Mouse (Mus musculus) kidney, adult 2 months (tissue): ENCODE measurements around the gene Cabp4. TPM values are rescaled to one million over a fixed set of nuclear protein-coding genes. Genes with fewer than 3 reads are reported as not detected.

Experiments used
- DNase-seq: peaks from one replicate; pipeline ENCODE4 v3.0.0; 2021
- H3K27ac ChIP-seq: fragments of 200-500 bp; 2 replicates; pipeline ENCODE4 v1.5.1; 2012; ENCODE audit warnings: low read depth, low read length, control low read depth, inconsistent platforms; ENCODE audit not compliant: insufficient read depth
- H3K27me3 ChIP-seq: fragments of 200-500 bp; replicated peaks from 2 replicates; pipeline ENCODE4 v1.6.1; 2012; ENCODE audit warnings: mild to moderate bottlenecking, moderate library complexity, low read length, inconsistent platforms; ENCODE audit not compliant: control insufficient read depth, insufficient read depth
- H3K36me3 ChIP-seq: fragments of 200-500 bp; 2 replicates; pipeline ENCODE4 v1.6.1; 2012; ENCODE audit warnings: mild to moderate bottlenecking, moderate library complexity, low read length, inconsistent platforms; ENCODE audit not compliant: control insufficient read depth, insufficient read depth
- H3K4me1 ChIP-seq: fragments of 200-500 bp; 2 replicates; pipeline ENCODE4 v1.6.1; 2011; ENCODE audit warnings: low read length; ENCODE audit not compliant: control insufficient read depth, insufficient read depth
- H3K4me3 ChIP-seq: fragments of 200-500 bp; 2 replicates; pipeline ENCODE4 v1.5.1; 2011; ENCODE audit warnings: mild to moderate bottlenecking, low read depth, low read length, control low read depth; ENCODE audit not compliant: insufficient read depth
- CTCF ChIP-seq: fragments of 200-500 bp; conservative IDR thresholded peaks from 2 replicates; pipeline ENCODE4 v1.5.1; 2011; ENCODE audit warnings: low read depth, mild to moderate bottlenecking, control low read depth, low read length, moderate library complexity, mixed read lengths; ENCODE audit not compliant: insufficient read depth, insufficient read length
- POLR2A ChIP-seq: fragments of 200-500 bp; IDR thresholded peaks from one replicate; pipeline ENCODE4 v1.6.1; 2011; ENCODE audit warnings: low read depth, low read length, control low read depth
- WGBS: fragments of 180-500 bp; shearing (Covaris S2); methylation state at CpG from one replicate; pipeline ENCODE4 v1.1.7; 2018; 5-methylcytosine and 5-hydroxymethylcytosine counted together
- polyA plus RNA-seq: library from polyadenylated mRNA; depleted of rRNA; stranded (reverse); fragments of >200 nt; gene quantifications from 2 replicates; pipeline ENCODE4 v1.2.3, GENCODE M21; 2012

Gene Cabp4
- polyA plus RNA-seq, 1 experiment, result 0.20 TPM

DNA sequence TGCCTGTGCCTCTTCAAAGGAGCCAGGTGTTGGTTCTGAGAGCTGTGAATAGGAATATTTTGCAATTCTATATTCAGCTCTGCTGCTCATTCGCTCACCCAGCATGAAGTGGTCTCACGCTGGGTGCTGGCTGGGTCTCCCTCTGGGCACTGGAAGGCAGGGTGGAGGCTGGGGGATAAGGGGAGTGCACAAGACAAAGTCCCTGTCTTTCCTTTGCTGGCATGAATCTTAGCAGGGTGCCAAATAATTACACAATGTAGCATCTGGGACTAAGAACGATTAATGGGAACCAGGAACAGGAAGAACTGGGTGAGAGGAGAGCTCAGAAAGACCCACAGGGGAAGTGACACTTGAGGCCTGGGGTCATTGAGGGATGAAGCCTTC is 3.2 kb upstream of the Cabp4 start:
- H3K27me3 ChIP-seq, result no peaks in the 10 kb centered on the region
- H3K4me3 ChIP-seq, result no peak overlapping the region

DNA sequence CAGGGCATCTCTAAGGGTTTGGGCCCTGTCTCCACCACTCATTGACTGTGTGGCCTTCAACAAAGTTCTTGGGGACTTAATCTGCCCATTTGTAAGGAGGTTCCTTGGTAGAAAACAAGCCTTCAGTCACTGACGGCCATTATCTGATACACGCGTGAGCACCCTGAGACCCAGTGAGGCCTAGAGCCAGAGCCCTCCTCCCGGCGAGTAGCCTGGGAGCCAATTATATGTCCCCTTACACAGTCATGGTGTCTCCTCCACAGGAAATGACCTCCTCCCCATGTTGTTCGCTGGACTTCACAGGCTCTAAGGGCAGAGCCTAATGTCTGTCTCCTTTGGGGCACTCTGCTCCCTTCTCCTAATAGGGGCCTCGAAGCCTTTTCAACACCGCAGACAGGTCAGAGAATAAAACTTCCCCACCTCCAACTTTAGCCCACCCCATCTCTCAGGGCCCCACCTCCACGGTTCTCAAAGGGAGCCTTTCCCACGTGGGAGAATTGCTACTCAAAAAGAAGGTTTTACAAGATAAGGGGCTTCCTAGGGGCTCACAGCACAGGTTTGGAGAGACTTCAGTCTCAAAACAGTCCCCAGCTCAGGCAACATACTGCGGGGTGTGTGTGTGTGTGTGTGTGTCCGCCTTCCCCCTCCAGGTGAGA is 2.7 kb upstream of the Cabp4 start:
- TF ChIP-seq POLR2A (no peak), CTCF (no peak)
- no peak overlapping the region for H3K27ac ChIP-seq
- WGBS, result 81% methylated on average over 12 of the region's 12 CpGs

More for the DNA sequence above, 3.2 kb upstream of the Cabp4 start:
- WGBS, result 72% methylated on average over 3 of the region's 3 CpGs
- no peak overlapping the region for H3K27ac ChIP-seq
- peak; percentile 25 for DNase-seq
- peaks cover 15% of the 10 kb centered on the region for H3K4me1 ChIP-seq
- H3K36me3 ChIP-seq, result no peaks in the 10 kb centered on the region
- no peak for TF ChIP-seq CTCF
- no peak for TF ChIP-seq POLR2A

DNA sequence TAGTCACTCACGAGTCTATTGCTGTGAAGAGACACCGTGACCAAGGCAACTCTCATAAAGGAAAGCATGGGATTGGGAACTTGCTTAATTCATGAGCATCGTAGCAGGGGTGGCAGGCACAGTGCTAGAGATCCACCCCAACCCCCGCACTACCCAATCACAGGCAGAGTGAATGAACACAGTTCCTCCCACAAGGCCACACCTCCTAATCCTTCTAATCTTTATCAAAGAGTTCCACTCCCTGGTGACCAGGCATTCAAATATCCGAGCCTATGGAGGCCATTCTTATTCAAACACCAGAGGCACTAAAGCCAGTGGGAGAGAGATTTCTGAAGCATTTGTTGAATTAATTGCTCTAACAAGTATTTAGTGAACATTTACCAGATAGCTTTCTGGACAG is 2.1 kb upstream of the Cabp4 start:
- Histone ChIP-seq H3K36me3 (no peaks in the 10 kb centered on the region), H3K4me1 (peaks cover 15% of the 10 kb centered on the region), H3K27ac (no peak overlapping the region), H3K27me3 (no peaks in the 10 kb centered on the region), H3K4me3 (no peak overlapping the region)
- 97% methylated on average over 5 of the region's 5 CpGs for WGBS
- DNase-seq, result no peak
- TF ChIP-seq CTCF, result no peak
- no peak for TF ChIP-seq POLR2A

More for the DNA sequence above, 2.7 kb upstream of the Cabp4 start:
- H3K36me3 ChIP-seq, result no peaks in the 10 kb centered on the region
- H3K4me1 ChIP-seq, result peaks cover 15% of the 10 kb centered on the region
- no peak overlapping the region for H3K4me3 ChIP-seq
- DNase-seq, result no peak
- H3K27me3 ChIP-seq, result no peaks in the 10 kb centered on the region

DNA sequence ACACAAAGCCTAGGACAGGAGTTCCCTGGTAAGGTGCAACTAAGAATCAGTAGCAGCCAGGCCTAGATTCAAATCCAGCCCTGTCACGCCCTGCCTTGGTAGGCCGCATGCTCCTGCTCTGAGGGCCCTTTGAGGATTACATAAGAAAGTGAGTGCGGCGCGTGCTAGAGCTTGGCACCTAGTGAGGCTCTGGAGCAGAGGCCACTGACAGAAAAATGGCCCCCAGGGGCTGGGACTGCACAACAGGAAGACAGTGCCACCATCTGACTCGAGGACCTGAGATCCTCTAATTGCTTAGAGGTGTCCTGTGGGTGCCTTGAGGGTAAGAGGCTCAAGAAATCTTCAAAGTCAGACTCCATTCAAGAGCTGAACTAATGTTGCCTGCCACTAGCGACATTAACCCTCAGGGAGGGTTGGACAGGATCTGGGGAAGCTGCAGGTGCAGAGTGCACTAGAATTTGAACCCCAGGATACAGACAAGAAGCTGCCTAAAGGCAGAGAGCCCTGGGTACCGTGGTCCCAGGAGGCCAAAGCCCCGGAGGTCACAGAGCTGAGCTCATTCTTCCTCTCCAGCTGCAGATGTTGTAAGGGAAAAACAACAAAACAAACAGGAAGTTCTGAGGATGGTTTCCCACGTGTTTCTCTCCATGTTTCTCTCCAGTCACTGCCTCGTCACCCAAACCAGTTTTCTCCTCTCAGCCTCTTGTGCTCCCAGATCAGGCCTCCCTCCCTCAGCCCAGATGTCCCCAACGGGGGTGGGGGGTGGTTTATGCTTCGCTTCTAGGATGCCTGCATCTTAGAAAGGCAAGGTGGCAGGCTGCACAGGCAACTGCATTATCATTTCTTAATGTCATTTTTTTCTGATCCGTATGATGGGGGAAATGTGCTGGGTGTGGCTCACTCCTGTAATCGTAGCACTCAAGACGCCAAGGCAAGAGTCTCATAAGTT is 991 bp upstream of the Cabp4 start:
- Histone ChIP-seq H3K27ac (no peak overlapping the region), H3K4me3 (no peak overlapping the region), H3K4me1 (peaks cover 13% of the 10 kb centered on the region), H3K36me3 (no peaks in the 10 kb centered on the region), H3K27me3 (no peaks in the 10 kb centered on the region)
- 73% methylated on average over 16 of the region's 16 CpGs for WGBS
- TF ChIP-seq CTCF, result no peak
- TF ChIP-seq POLR2A, result no peak
- peak; percentile 42 for DNase-seq

DNA sequence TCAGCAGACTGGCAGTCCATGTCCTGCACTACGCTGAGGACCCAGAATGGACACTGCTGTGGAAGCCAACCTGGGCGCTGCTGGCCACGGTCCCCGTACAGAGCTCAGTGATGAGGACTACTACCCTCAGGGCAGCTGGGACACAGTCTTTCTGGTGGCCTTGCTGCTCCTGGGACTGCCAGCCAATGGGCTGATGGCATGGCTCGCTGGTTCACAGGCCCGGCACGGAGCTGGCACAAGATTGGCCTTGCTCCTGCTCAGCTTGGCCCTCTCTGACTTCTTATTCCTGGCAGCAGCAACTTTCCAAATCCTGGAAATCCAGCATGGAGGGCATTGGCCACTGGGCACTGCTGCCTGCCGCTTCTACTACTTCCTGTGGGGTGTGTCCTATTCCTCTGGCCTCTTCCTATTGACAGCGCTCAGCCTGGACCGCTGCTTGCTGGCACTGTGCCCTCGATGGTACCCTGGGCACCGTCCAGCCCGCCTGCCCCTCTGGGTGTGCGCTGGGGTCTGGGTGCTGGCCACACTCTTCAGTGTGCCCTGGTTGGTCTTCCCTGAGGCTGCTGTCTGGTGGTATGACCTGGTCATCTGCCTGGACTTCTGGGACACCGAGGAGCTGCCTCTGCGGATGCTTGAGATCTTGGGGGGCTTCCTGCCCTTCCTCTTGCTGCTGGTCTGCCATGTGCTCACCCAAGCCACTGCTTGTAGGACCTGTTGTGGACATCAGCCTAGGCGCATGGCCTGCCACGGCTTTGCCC is 1.2 kb downstream of the Cabp4 start:
- H3K27ac ChIP-seq, result no peak overlapping the region
- H3K27me3 ChIP-seq, result no peaks in the 10 kb centered on the region
- TF ChIP-seq CTCF (no peak), POLR2A (no peak)
- 75% methylated on average over 18 of the region's 18 CpGs for WGBS
- DNase-seq, result peak; percentile 75
- no peak overlapping the region for H3K4me3 ChIP-seq
- no peaks in the 10 kb centered on the region for H3K36me3 ChIP-seq
- no peaks in the 10 kb centered on the region for H3K4me1 ChIP-seq

DNA sequence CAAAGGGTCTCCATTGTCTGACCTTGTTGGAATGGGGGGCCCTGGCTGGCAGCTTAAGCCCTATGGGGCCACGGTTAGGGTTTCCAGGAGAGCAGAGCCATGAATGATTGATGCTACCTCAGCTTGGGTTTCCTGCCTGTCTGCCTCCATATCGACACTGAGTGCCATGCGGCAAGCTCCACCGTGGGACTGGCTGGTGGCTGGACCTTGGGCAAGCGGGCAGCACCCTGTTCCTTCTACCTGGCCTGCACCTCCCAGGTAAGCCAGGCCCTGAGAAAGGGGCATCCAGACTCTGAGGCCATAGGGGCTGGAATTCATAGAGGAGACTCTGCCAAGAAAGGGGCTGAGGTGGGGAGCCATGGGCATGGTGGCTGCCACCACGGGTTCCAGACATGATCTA is 3.7 kb downstream of the Cabp4 start:
- H3K4me1 ChIP-seq, result no peaks in the 10 kb centered on the region
- no peak overlapping the region for H3K27ac ChIP-seq
- no peak for DNase-seq
- 60% methylated on average over 6 of the region's 6 CpGs for WGBS
- no peak overlapping the region for H3K4me3 ChIP-seq
- TF ChIP-seq CTCF (no peak), POLR2A (no peak)
- H3K36me3 ChIP-seq, result no peaks in the 10 kb centered on the region
- no peaks in the 10 kb centered on the region for H3K27me3 ChIP-seq

DNA sequence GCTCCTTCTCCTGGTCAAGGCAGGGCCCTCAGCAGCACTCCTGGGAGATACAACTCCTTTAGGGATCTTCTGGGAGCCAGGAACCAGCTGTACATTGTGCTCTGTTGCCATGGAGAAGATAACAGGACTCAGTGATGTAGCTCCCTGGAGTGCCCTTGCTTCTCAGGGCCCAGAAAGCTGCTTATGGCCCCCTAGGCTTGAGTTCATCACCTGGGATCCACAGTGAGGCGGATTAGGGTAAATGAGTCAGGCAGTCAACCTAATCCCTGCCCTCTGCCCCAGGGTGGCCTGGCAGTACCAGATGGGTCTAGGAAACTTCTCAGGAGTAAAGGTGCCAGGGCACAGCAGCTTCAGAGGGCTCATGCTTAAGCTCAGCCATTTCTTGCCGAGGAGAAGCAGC is 4.4 kb downstream of the Cabp4 start, which contains the start of gene Gpr152:
Gpr152 (plus strand) TSS at position 342 of the 400 bp plus-strand sequence.
- H3K4me3 ChIP-seq, result no peak within 1 kb of the TSS
- H3K4me1 ChIP-seq, result no peaks in the 10 kb centered on the region
- TF ChIP-seq POLR2A (no peak), CTCF (no peak)
- no peak within 1 kb of the TSS for H3K27ac ChIP-seq
- H3K36me3 ChIP-seq, result no peaks in the 10 kb centered on the region
- WGBS, result 89% methylated on average over 2 of the region's 2 CpGs
- no peaks in the 10 kb centered on the region for H3K27me3 ChIP-seq
- DNase-seq, result no peak
